Mouse (Mus musculus) neural tube, embryonic 14.5 days (tissue): ENCODE measurements around the gene Mrap. TPM values are rescaled to one million over a fixed set of nuclear protein-coding genes. Genes with fewer than 3 reads are reported as not detected.

Experiments used
- ATAC-seq: fragments of 200-750 bp; cut with Nextera tagmentation; 2 replicates; pipeline ENCODE4 v1.8.0; 2017; ENCODE audit warnings: low read depth, mild to moderate bottlenecking, moderate TSS enrichment, moderate library complexity
- H3K27ac ChIP-seq: fragments of 300-500 bp; sonication (generic); 2 replicates; pipeline ENCODE4 v1.5.1; 2014; ENCODE audit warnings: low read depth, mild to moderate bottlenecking, control low read depth, low read length, moderate library complexity, mixed read lengths
- H3K27me3 ChIP-seq: fragments of 300-500 bp; sonication (generic); 2 replicates; pipeline ENCODE4 v1.6.1; 2014; ENCODE audit warnings: low read length; ENCODE audit not compliant: control insufficient read depth, insufficient read depth
- H3K36me3 ChIP-seq: fragments of 300-500 bp; sonication (generic); 2 replicates; pipeline ENCODE4 v1.6.1; 2014; ENCODE audit warnings: low read length, mixed read lengths; ENCODE audit not compliant: control insufficient read depth, insufficient read depth
- H3K4me1 ChIP-seq: fragments of 300-500 bp; sonication (generic); 2 replicates; pipeline ENCODE4 v1.6.1; 2014; ENCODE audit warnings: low read length; ENCODE audit not compliant: control insufficient read depth, insufficient read depth
- H3K4me2 ChIP-seq: fragments of 300-500 bp; sonication (generic); 2 replicates; pipeline ENCODE4 v1.6.1; 2014; ENCODE audit warnings: mild to moderate bottlenecking, low read depth, low read length, control low read depth
- H3K4me3 ChIP-seq: fragments of 300-500 bp; sonication (generic); 2 replicates; pipeline ENCODE4 v1.5.1; 2014; ENCODE audit warnings: low read depth, low read length, control low read depth, mixed read lengths
- H3K9ac ChIP-seq: fragments of 300-500 bp; sonication (generic); replicated peaks from 2 replicates; pipeline ENCODE4 v1.6.1; 2014; ENCODE audit warnings: low read depth, mild to moderate bottlenecking, control low read depth, low read length, mixed read lengths
- H3K9me3 ChIP-seq: fragments of 300-500 bp; sonication (generic); 2 replicates; pipeline ENCODE4 v1.6.1; 2016; ENCODE audit warnings: low read length; ENCODE audit not compliant: control insufficient read depth
- WGBS: fragments of 180-500 bp; shearing (Covaris S2); extraction: QIAGEN DNeasy Blood & Tissue Kit; methylation state at CpG from one replicate; pipeline ENCODE4 v1.1.7; 2014; 5-methylcytosine and 5-hydroxymethylcytosine counted together
- polyA plus RNA-seq: library from polyadenylated mRNA; unstranded; fragments of >200 nt; fragmentation: Nextera tagmentation; extraction: Ambion mirVana; gene quantifications from 2 replicates; pipeline ENCODE4 v1.2.1, GENCODE M21; 2014

The Mrap gene
- not detected in 2 replicates for polyA plus RNA-seq

DNA sequence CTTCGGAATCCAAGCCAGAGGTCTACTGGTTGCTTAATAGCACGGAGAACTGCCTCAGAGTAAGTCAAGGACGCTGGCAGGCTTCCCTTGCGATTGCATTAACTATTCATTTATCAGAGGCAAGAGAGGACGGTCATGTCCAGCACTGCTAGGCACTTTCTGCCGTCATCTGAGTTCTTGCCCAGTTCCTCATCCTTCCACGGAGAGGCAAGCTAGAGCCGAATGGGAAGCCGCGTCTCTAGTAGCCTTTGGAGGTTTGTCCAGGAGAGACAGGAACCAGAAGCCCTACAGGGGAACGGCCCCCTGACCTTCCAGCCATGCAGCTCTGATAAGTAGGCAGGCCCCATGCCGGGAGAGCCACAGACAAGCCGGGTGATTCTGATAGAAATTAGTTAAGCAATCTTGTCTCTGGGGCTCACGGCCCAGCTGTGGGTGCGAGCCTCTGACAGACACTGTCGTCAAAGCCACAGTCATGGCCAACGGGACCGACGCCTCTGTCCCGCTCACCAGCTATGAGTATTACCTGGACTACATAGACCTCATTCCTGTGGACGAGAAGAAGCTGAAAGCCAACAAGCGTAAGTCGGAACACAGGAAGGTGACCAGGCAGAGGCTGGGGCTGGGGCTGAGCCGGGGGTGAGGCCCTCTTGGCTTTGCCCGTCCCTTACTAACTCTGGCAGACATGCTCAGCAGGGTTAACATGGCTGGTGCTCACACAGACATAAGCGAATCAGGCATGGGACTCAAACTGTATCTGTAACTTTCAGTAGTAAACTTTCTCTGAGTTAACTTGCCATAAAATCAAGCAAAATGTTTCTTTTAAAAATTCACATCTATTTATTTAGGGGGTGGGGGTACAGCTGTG lies at the start of gene Mrap:
Mrap (plus strand) TSS at position 116 of the 865 bp plus-strand sequence.
- 89% methylated on average over 26 of the region's 26 CpGs for WGBS
- Histone ChIP-seq H3K9ac (no peak within 1 kb of the TSS), H3K4me2 (no peak within 1 kb of the TSS), H3K9me3 (no peaks in the 10 kb centered on the region), H3K36me3 (no peaks in the 10 kb centered on the region), H3K4me1 (peaks cover 4% of the 10 kb centered on the region; the same call in 1 of the 2 replicates), H3K4me3 (no peak within 1 kb of the TSS), H3K27me3 (no peaks in the 10 kb centered on the region), H3K27ac (no peak within 1 kb of the TSS)
- ATAC-seq, result no peak

DNA sequence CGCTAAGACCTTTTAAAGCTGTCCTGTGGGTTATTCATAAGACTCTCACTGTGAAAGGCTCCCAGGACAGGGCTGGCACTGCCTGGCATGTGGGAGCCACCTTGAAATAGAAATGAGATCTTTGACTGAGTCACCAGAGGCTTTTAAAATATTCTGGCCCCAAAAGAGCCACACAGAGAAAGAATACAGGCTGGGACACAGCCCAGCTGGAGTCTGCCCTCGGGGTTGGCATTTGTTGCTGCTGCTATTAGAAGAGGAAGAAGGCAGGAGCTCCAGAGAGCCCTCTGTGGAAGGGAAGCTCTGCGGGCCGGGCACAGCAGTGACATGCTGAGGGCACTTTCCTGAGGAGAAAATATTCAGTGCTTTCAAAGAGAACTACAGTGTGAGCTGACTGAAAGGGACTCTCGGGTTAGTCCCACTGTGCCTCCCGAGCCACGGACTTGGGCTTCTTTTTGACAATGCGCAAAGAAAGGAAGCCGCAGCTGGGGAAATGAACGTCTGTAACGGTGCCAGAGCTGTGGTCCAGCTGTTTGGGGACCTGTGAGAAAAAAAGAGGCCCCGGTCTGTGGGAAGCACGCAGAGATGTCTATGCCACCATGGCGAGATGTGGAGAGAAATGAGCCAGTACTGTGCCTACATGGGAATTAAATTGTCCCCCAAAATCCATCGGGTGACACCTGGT lies 45.2 kb upstream of the Mrap start:
- Histone ChIP-seq H3K4me1 (no peaks in the 10 kb centered on the region), H3K9me3 (no peaks in the 10 kb centered on the region), H3K4me3 (no peak overlapping the region), H3K36me3 (no peaks in the 10 kb centered on the region), H3K9ac (no peak overlapping the region), H3K4me2 (no peak overlapping the region), H3K27ac (no peak overlapping the region), H3K27me3 (no peaks in the 10 kb centered on the region)
- 61% methylated on average over 15 of the region's 15 CpGs for WGBS
- ATAC-seq, result peak; percentile 41; the same call in 1 of the 2 replicates

GRCm38 (mm10) chr16:90693625-90694024 lies 44.4 kb upstream of the Mrap start:
- Histone ChIP-seq H3K4me3 (no peak overlapping the region), H3K9ac (no peak overlapping the region), H3K27ac (no peak overlapping the region), H3K9me3 (no peaks in the 10 kb centered on the region), H3K4me2 (no peak overlapping the region), H3K27me3 (no peaks in the 10 kb centered on the region), H3K36me3 (no peaks in the 10 kb centered on the region), H3K4me1 (no peaks in the 10 kb centered on the region)
- ATAC-seq, result no peak
- WGBS, result 92% methylated on average over 5 of the region's 5 CpGs

GRCm38 (mm10) chr16:90694719-90695118 lies 43.3 kb upstream of the Mrap start:
- Histone ChIP-seq H3K4me1 (no peaks in the 10 kb centered on the region), H3K36me3 (no peaks in the 10 kb centered on the region), H3K27ac (no peak overlapping the region), H3K27me3 (no peaks in the 10 kb centered on the region), H3K9ac (no peak overlapping the region), H3K9me3 (no peaks in the 10 kb centered on the region), H3K4me3 (no peak overlapping the region), H3K4me2 (no peak overlapping the region)
- no peak for ATAC-seq
- WGBS, result 66% methylated on average over 9 of the region's 9 CpGs

DNA sequence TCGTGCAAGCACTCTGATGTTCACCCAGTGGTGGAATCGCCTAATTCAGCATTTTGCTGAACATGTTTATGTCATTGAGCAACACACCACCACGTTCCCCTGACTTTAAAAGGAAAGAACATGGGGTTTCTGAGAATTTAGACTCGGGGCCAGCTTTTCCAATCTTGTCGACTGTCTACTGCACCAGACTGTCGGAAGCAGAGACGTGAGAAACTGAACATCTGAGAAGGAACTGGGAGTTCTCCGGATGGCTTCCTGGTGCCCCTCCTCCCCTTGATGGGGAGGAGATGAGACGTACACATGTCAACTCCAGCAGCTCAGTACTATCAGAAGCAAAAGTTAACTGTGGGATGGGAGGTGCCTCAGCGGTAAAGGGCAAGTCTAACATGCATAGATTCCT lies 42.9 kb upstream of the Mrap start:
- Histone ChIP-seq H3K4me1 (no peaks in the 10 kb centered on the region), H3K27ac (no peak overlapping the region), H3K4me2 (no peak overlapping the region), H3K27me3 (no peaks in the 10 kb centered on the region), H3K4me3 (no peak overlapping the region), H3K36me3 (no peaks in the 10 kb centered on the region), H3K9me3 (no peaks in the 10 kb centered on the region), H3K9ac (no peak overlapping the region)
- WGBS, result 91% methylated on average over 10 of the region's 10 CpGs
- ATAC-seq, result no peak

- Histone ChIP-seq H3K36me3 (no peaks in the 10 kb centered on the region), H3K9ac (no peak overlapping the region), H3K27ac (no peak overlapping the region), H3K4me1 (no peaks in the 10 kb centered on the region), H3K27me3 (no peaks in the 10 kb centered on the region), H3K9me3 (no peaks in the 10 kb centered on the region), H3K4me2 (no peak overlapping the region), H3K4me3 (no peak overlapping the region)
- no peak for ATAC-seq
- 59% methylated on average over 9 of the region's 9 CpGs for WGBS
These were observed 41.7 kb upstream of the Mrap start for GRCm38 (mm10) chr16:90696306-90696705.

DNA sequence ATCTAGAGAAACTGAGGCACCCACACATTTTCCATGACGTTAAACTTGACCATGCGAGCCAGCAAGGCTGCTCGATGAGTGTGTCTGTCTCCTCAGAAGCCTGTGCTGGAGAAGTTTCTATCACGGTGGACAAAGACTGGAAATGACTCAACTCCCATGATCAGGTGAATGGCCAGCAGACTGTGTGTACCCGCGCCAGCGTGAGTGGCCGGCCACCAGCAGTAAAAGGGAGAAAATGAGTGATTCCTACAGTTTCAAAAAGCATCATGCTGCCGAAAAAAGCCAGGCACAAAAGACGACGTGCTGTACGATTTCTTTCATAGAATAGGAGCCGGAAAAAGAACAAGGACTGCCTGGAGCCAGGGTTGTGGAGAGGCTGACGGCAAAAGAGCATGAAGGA lies 38.6 kb upstream of the Mrap start:
- no peak overlapping the region for H3K9ac ChIP-seq
- H3K9me3 ChIP-seq, result no peaks in the 10 kb centered on the region
- ATAC-seq, result no peak
- H3K27me3 ChIP-seq, result no peaks in the 10 kb centered on the region
- 86% methylated on average over 14 of the region's 14 CpGs for WGBS
- no peak overlapping the region for H3K4me2 ChIP-seq
- no peaks in the 10 kb centered on the region for H3K4me1 ChIP-seq
- no peak overlapping the region for H3K4me3 ChIP-seq
- H3K27ac ChIP-seq, result no peak overlapping the region
- no peaks in the 10 kb centered on the region for H3K36me3 ChIP-seq

DNA sequence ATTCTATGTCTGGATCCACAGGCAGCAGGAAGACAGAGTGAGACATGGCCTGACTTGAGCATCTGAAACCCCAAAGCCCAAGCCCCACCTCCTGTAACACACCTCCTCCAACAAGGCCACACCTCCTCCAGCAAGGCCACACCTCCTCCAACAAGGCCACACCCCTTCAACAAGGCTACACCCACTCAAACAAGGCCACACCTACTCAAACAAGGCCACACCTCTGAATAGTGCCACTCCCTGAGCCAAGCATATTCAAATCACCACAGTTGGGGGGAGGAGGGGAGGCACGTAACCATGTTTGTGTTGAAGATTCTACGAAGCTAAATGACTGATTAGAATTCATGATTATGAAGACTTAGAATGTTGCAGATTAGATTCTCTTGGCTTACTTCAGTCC lies 36.5 kb upstream of the Mrap start:
- H3K27me3 ChIP-seq, result no peaks in the 10 kb centered on the region
- H3K9ac ChIP-seq, result no peak overlapping the region
- H3K27ac ChIP-seq, result no peak overlapping the region
- ATAC-seq, result no peak
- H3K4me2 ChIP-seq, result no peak overlapping the region
- no peak overlapping the region for H3K4me3 ChIP-seq
- H3K36me3 ChIP-seq, result no peaks in the 10 kb centered on the region
- H3K9me3 ChIP-seq, result no peaks in the 10 kb centered on the region
- H3K4me1 ChIP-seq, result no peaks in the 10 kb centered on the region
- 96% methylated on average over 2 of the region's 2 CpGs for WGBS

DNA sequence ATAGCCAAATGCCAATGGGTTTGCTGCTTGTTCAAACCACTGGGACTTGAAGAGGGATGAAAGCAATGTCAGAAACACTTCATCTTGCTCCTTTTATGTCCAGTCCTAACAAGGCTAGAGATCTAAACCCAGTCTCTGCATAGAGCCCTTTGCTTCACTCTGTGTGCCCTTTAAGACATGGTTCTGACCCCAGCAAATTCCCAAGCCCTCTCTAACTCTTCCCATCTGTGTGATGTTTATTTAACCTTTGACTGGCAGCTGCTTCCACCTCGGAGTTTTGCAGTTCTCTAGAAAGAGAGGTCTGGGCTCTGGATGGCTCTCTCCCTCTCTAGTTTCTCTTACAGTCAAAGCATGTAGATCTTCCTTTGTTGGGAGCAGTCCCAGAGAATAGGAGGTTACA lies 34.4 kb upstream of the Mrap start:
- no peak overlapping the region for H3K4me3 ChIP-seq
- H3K9me3 ChIP-seq, result no peaks in the 10 kb centered on the region
- H3K4me2 ChIP-seq, result no peak overlapping the region
- H3K9ac ChIP-seq, result no peak overlapping the region
- H3K36me3 ChIP-seq, result no peaks in the 10 kb centered on the region
- no peaks in the 10 kb centered on the region for H3K4me1 ChIP-seq
- ATAC-seq, result no peak
- 29% methylated on average over 1 of the region's 1 CpGs for WGBS
- no peak overlapping the region for H3K27ac ChIP-seq
- H3K27me3 ChIP-seq, result no peaks in the 10 kb centered on the region
